Mouse (Mus musculus) adrenal gland, postnatal 25 days (tissue): ENCODE results near the gene Acpp. TPM values are rescaled to one million over a fixed set of nuclear protein-coding genes. Genes with fewer than 3 reads are reported as not detected.

Source experiments
- DNase-seq: peaks from one replicate; pipeline ENCODE4 v3.0.0; 2021; ENCODE audit warnings: mixed read lengths
- total RNA-seq: library from RNA; stranded (reverse); gene quantifications from 2 replicates; pipeline ENCODE4 v1.2.3, GENCODE M21; 2021

The Acpp gene
- total RNA-seq, 1 experiment from 2014 or later, result 32.5 TPM

GRCm38 (mm10) chr9:104304800-104305199, 32.7 kb downstream of the Acpp start:
- DNase-seq, result no peak

- no peak for DNase-seq
Measured at GRCm38 (mm10) chr9:104304376-104304775, 33.2 kb downstream of the Acpp start.

- no peak for DNase-seq
Measured at GRCm38 (mm10) chr9:104300569-104300968, 37.0 kb downstream of the Acpp start.

- no peak for DNase-seq
Measured at GRCm38 (mm10) chr9:104297041-104297440, 40.5 kb downstream of the Acpp start.

- no peak for DNase-seq
Measured at GRCm38 (mm10) chr9:104284934-104285333, 52.6 kb downstream of the Acpp start.

GRCm38 (mm10) chr9:104282536-104282935, 55.0 kb downstream of the Acpp start:
- DNase-seq, result no peak

GRCm38 (mm10) chr9:104281737-104282136, 55.8 kb downstream of the Acpp start:
- no peak for DNase-seq

- no peak for DNase-seq
Measured at GRCm38 (mm10) chr9:104280725-104281495, 56.6 kb downstream of the Acpp start.

- no peak for DNase-seq
Measured at GRCm38 (mm10) chr9:104277528-104278162, 59.9 kb downstream of the Acpp start.

- no peak for DNase-seq
Measured at GRCm38 (mm10) chr9:104275084-104275785, 62.3 kb downstream of the Acpp start.

- no peak for DNase-seq
Measured at GRCm38 (mm10) chr9:104272057-104272456, 65.5 kb downstream of the Acpp start.

GRCm38 (mm10) chr9:104271642-104272041, 65.9 kb downstream of the Acpp start:
- DNase-seq, result no peak

GRCm38 (mm10) chr9:104269944-104270343, 67.6 kb downstream of the Acpp start:
- no peak for DNase-seq

- DNase-seq, result no peak
Measured at GRCm38 (mm10) chr9:104269349-104269871, 68.1 kb downstream of the Acpp start.

- no peak for DNase-seq
Measured at GRCm38 (mm10) chr9:104264567-104264966, 73.0 kb downstream of the Acpp start.

GRCm38 (mm10) chr9:104262823-104263352, 74.7 kb downstream of the Acpp start, which contains the start of gene Dnajc13:
Gene Dnajc13 (minus strand): TSS chr9:104262930.
- DNase-seq, result peak; percentile 98

- DNase-seq, result peak; percentile 49
Measured at GRCm38 (mm10) chr9:104262016-104262762, 75.4 kb downstream of the Acpp start.

GRCm38 (mm10) chr9:104260306-104260705, 77.2 kb downstream of the Acpp start:
- DNase-seq, result no peak

- no peak for DNase-seq
Measured at GRCm38 (mm10) chr9:104256085-104256484, 81.5 kb downstream of the Acpp start.

- DNase-seq, result no peak
Measured at GRCm38 (mm10) chr9:104254408-104255180, 83.0 kb downstream of the Acpp start.

GRCm38 (mm10) chr9:104252637-104253036, 84.9 kb downstream of the Acpp start:
- DNase-seq, result no peak
